Mouse (Mus musculus): Measurements from ENCODE around the gene Trpc4ap. TPM values are rescaled to one million over a fixed set of nuclear protein-coding genes. Genes with fewer than 3 reads are reported as not detected.
A peak's percentile ranks its signal among the peaks of the same experiment; 100 is the strongest.
"Not testable (repeated sequence)": the region's sequence is repeated elsewhere in the genome, so short reads cannot be mapped to it uniquely, and the experiment has no call there.

Trpc4ap gene
- 152 and 157 TPM in 2 replicates for polyA plus RNA-seq (2015; fragmentation: Nextera tagmentation; extraction: Ambion mirVana)

DNA sequence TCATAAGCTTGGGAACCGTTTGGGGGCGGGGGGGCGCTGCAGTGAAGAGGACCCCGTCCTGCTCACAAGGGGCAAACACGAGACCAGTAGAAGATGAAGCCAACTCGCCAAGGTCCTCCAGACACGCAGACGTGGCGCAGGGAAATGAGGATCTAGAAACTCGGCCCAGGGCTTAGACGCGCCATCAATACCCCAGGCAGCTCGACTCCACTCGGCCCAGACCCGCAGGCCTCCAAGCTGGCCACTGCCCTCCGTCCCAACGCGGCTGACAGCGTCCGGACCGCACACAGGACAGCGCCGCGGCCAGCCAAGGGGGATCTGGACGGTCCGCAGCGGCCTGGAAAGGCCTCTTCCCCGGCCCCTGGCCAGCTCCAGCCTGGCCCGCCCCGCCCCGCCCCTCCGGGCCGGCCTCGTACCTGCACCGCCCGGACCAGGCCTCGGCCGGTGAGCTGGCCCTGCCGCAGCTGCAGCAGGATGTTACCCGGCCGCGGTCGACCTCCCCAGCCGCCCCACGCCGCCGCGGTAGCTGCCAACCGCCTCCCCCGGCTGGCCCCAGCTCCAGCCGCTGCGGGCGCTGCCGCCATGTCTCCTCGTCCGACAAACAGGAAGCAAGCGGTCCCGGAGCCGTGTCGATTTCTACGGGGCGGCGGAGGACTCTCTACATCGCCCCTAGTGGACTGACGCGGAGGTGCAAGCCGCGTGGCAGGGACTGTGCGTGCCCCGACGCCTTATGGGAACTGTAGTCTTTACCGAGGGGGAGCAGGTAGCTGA, at the start of gene Trpc4ap:
Trpc4ap (minus strand) TSS at position 662 of the 771 bp plus-strand sequence.
- H3K9me3 ChIP-seq (replicated peaks; ENCODE audit: control insufficient read depth, low read length, poor library complexity, severe bottlenecking): no peaks in the 10 kb centered on the region
- peak within 1 kb of the TSS; percentile 94 for H3K4me2 ChIP-seq (ENCODE audit: low read length)
- H3K27me3 ChIP-seq (ENCODE audit: control insufficient read depth, insufficient read depth, low read depth, low read length): no peaks in the 10 kb centered on the region
- no peaks in the 10 kb centered on the region for H3K36me3 ChIP-seq (ENCODE audit: control insufficient read depth, insufficient read depth, low read length)
- H3K4me1 ChIP-seq (ENCODE audit: control insufficient read depth, insufficient read depth, low read length): peaks cover 14% of the 10 kb centered on the region
- H3K9ac ChIP-seq (ENCODE audit: low read depth, low read length): peak within 1 kb of the TSS; percentile 97
- peak within 1 kb of the TSS; percentile 97 for H3K4me3 ChIP-seq (ENCODE audit: low read depth, low read length)
- peak; percentile 96 for ATAC-seq
- WGBS: under 1% methylated on average over 59 of the region's 72 CpGs
- H3K27ac ChIP-seq (ENCODE audit: low read length): peak within 1 kb of the TSS; percentile 94

DNA sequence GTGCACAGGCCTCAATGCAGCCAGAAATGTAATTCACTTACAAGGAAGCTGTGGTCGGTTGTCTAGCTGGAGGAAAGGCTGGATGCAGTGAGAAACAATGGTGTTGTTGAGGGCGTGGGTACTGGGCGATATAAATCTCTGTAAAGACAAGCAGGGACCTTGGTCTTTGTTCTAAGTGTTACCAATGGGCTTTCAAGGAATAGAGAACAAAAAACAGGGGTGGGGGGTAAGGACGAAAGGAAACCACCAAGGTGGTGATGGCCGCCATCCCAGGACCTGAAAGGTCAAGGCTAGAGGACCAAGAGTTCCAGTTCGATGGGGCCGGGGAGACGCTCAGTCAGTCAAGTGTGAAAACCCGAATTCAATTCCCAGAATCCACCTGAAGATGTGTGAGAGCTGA, 45.6 kb upstream of the Trpc4ap start:
- H3K4me2 ChIP-seq (ENCODE audit: low read length): no peak overlapping the region
- no peak overlapping the region for H3K4me3 ChIP-seq (ENCODE audit: low read depth, low read length)
- no peak overlapping the region for H3K27ac ChIP-seq (ENCODE audit: low read length)
- no peak for ATAC-seq
- no peaks in the 10 kb centered on the region for H3K27me3 ChIP-seq (ENCODE audit: control insufficient read depth, insufficient read depth, low read depth, low read length)
- no peaks in the 10 kb centered on the region for H3K4me1 ChIP-seq (ENCODE audit: control insufficient read depth, insufficient read depth, low read length)
- no peak overlapping the region for H3K9ac ChIP-seq (ENCODE audit: low read depth, low read length)
- H3K36me3 ChIP-seq (ENCODE audit: control insufficient read depth, insufficient read depth, low read length): no peaks in the 10 kb centered on the region
- 65% methylated on average over 9 of the region's 9 CpGs for WGBS
- H3K9me3 ChIP-seq (replicated peaks; ENCODE audit: control insufficient read depth, low read length, poor library complexity, severe bottlenecking): no peaks in the 10 kb centered on the region

- no peak for ATAC-seq
- Histone ChIP-seq H3K36me3 (ENCODE audit: control insufficient read depth, insufficient read depth, low read length) (no peaks in the 10 kb centered on the region), H3K4me2 (ENCODE audit: low read length) (no peak overlapping the region), H3K9ac (ENCODE audit: low read depth, low read length) (no peak overlapping the region), H3K4me1 (ENCODE audit: control insufficient read depth, insufficient read depth, low read length) (no peaks in the 10 kb centered on the region), H3K9me3 (replicated peaks; ENCODE audit: control insufficient read depth, low read length, poor library complexity, severe bottlenecking) (no peaks in the 10 kb centered on the region), H3K27me3 (ENCODE audit: control insufficient read depth, insufficient read depth, low read depth, low read length) (no peaks in the 10 kb centered on the region), H3K27ac (ENCODE audit: low read length) (no peak overlapping the region), H3K4me3 (ENCODE audit: low read depth, low read length) (no peak overlapping the region)
- 77% methylated on average over 6 of the region's 6 CpGs for WGBS
These were observed 44.8 kb upstream of the Trpc4ap start for GRCm38 (mm10) chr2:155736936-155737335.

- H3K4me1 ChIP-seq (ENCODE audit: control insufficient read depth, insufficient read depth, low read length); H3K4me3 ChIP-seq (ENCODE audit: low read depth, low read length); H3K27me3 ChIP-seq (ENCODE audit: control insufficient read depth, insufficient read depth, low read depth, low read length); H3K36me3 ChIP-seq (ENCODE audit: control insufficient read depth, insufficient read depth, low read length); H3K27ac ChIP-seq (ENCODE audit: low read length); ATAC-seq; H3K4me2 ChIP-seq (ENCODE audit: low read length); H3K9ac ChIP-seq (ENCODE audit: low read depth, low read length); H3K9me3 ChIP-seq (replicated peaks; ENCODE audit: control insufficient read depth, low read length, poor library complexity, severe bottlenecking): not testable (repeated sequence)
- 87% methylated on average over 5 of the region's 5 CpGs for WGBS
These were observed 43.6 kb upstream of the Trpc4ap start, which contains the start of gene Gm17581 for GRCm38 (mm10) chr2:155735766-155736165. Gene Gm17581, minus strand, starts transcription at chr2:155735866.

GRCm38 (mm10) chr2:155735080-155735479, 42.9 kb upstream of the Trpc4ap start:
- H3K36me3 ChIP-seq (ENCODE audit: control insufficient read depth, insufficient read depth, low read length): no peaks in the 10 kb centered on the region
- H3K27me3 ChIP-seq (ENCODE audit: control insufficient read depth, insufficient read depth, low read depth, low read length): no peaks in the 10 kb centered on the region
- no peak overlapping the region for H3K4me2 ChIP-seq (ENCODE audit: low read length)
- WGBS: 85% methylated on average over 5 of the region's 5 CpGs
- no peaks in the 10 kb centered on the region for H3K9me3 ChIP-seq (replicated peaks; ENCODE audit: control insufficient read depth, low read length, poor library complexity, severe bottlenecking)
- H3K4me1 ChIP-seq (ENCODE audit: control insufficient read depth, insufficient read depth, low read length): no peaks in the 10 kb centered on the region
- no peak for ATAC-seq
- H3K27ac ChIP-seq (ENCODE audit: low read length): no peak overlapping the region
- no peak overlapping the region for H3K9ac ChIP-seq (ENCODE audit: low read depth, low read length)
- no peak overlapping the region for H3K4me3 ChIP-seq (ENCODE audit: low read depth, low read length)

DNA sequence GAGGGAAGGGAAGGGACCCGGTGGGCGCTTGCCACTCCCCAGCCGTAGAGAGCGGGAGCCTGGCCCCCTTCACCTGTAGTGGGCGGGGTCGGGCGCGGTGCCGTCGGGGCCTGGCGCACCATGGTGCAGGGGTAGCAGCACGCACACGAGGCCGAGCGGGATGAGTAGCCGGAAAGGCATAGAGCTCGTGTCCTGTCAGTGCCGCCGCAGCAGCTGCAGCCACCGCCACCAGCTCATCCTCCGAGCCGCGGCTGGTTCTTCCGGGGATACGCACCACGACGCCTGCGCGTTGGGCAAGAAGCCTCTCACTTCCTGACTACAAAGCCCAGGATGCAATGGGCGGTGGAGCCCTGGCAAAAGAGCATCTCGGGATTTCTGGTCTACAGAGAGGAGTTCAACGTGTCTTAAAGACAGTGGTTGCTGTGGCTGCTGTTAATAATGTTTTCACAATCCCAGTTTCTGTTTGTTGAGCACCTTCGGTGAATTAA, 37.0 kb upstream of the Trpc4ap start, which contains the start of gene Edem2:
Edem2 (minus strand) TSS at position 318 of the 488 bp plus-strand sequence.
- H3K4me3 ChIP-seq (ENCODE audit: low read depth, low read length): peak within 1 kb of the TSS; percentile 59
- H3K36me3 ChIP-seq (ENCODE audit: control insufficient read depth, insufficient read depth, low read length): 0 out of 2 replicates have a peak, but pooled peaks cover 7% of the 10 kb centered on the region
- no peaks in the 10 kb centered on the region for H3K9me3 ChIP-seq (replicated peaks; ENCODE audit: control insufficient read depth, low read length, poor library complexity, severe bottlenecking)
- peak within 1 kb of the TSS; percentile 98 for H3K4me2 ChIP-seq (ENCODE audit: low read length)
- ATAC-seq: peak; percentile 97
- peaks cover 12% of the 10 kb centered on the region for H3K4me1 ChIP-seq (ENCODE audit: control insufficient read depth, insufficient read depth, low read length)
- H3K27me3 ChIP-seq (ENCODE audit: control insufficient read depth, insufficient read depth, low read depth, low read length): no peaks in the 10 kb centered on the region
- H3K9ac ChIP-seq (ENCODE audit: low read depth, low read length): peak within 1 kb of the TSS; percentile 70
- H3K27ac ChIP-seq (ENCODE audit: low read length): peak within 1 kb of the TSS; percentile 68
- 0% methylated on average over 29 of the region's 33 CpGs for WGBS

- H3K4me1 ChIP-seq (ENCODE audit: control insufficient read depth, insufficient read depth, low read length): peaks cover 12% of the 10 kb centered on the region
- H3K27me3 ChIP-seq (ENCODE audit: control insufficient read depth, insufficient read depth, low read depth, low read length): no peaks in the 10 kb centered on the region
- peak overlapping the region; percentile 98 for H3K4me2 ChIP-seq (ENCODE audit: low read length)
- H3K27ac ChIP-seq (ENCODE audit: low read length): peak overlapping the region; percentile 56
- no peaks in the 10 kb centered on the region for H3K9me3 ChIP-seq (replicated peaks; ENCODE audit: control insufficient read depth, low read length, poor library complexity, severe bottlenecking)
- no peak for ATAC-seq
- 6% methylated on average over 15 of the region's 15 CpGs for WGBS
- H3K4me3 ChIP-seq (ENCODE audit: low read depth, low read length): peak overlapping the region; percentile 59
- H3K9ac ChIP-seq (ENCODE audit: low read depth, low read length): peak overlapping the region; percentile 70
- 0 out of 2 replicates have a peak, but pooled peaks cover 7% of the 10 kb centered on the region for H3K36me3 ChIP-seq (ENCODE audit: control insufficient read depth, insufficient read depth, low read length)
These were observed 36.6 kb upstream of the Trpc4ap start for GRCm38 (mm10) chr2:155728742-155729141.

- Histone ChIP-seq H3K27me3 (ENCODE audit: control insufficient read depth, insufficient read depth, low read depth, low read length) (no peaks in the 10 kb centered on the region), H3K27ac (ENCODE audit: low read length) (no peak overlapping the region), H3K4me3 (ENCODE audit: low read depth, low read length) (no peak overlapping the region), H3K9ac (ENCODE audit: low read depth, low read length) (no peak overlapping the region), H3K4me1 (ENCODE audit: control insufficient read depth, insufficient read depth, low read length) (peaks cover 12% of the 10 kb centered on the region), H3K9me3 (replicated peaks; ENCODE audit: control insufficient read depth, low read length, poor library complexity, severe bottlenecking) (no peaks in the 10 kb centered on the region), H3K4me2 (ENCODE audit: low read length) (peak overlapping the region; percentile 98), H3K36me3 (ENCODE audit: control insufficient read depth, insufficient read depth, low read length) (peaks cover 7% of the 10 kb centered on the region; the same call in 1 of the 2 replicates)
- 80% methylated on average over 7 of the region's 7 CpGs for WGBS
- ATAC-seq: no peak
These were observed 35.7 kb upstream of the Trpc4ap start for GRCm38 (mm10) chr2:155727764-155728395.

DNA sequence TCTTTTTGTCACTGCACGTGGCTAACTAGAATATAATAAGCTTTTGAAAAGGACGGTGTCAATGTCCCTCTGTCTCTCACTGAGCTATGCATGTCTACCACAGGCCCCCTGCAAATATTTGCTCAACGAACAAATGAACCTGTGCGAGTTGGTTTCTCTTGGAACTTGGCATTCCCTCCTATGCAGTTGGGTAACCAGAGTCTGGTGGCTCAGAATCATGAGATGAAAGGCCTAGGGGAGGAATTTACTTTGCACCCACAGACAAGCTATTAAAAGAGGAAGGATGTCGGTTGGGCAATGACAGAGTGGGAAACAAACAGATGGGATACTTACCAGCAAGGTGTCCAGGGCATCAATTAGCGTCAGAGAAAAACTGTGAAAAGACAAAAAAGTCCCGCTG, 34.1 kb upstream of the Trpc4ap start:
- Histone ChIP-seq H3K4me1 (ENCODE audit: control insufficient read depth, insufficient read depth, low read length) (peaks cover 12% of the 10 kb centered on the region), H3K4me2 (ENCODE audit: low read length) (no peak overlapping the region), H3K9me3 (replicated peaks; ENCODE audit: control insufficient read depth, low read length, poor library complexity, severe bottlenecking) (no peaks in the 10 kb centered on the region), H3K36me3 (ENCODE audit: control insufficient read depth, insufficient read depth, low read length) (peaks cover 17% of the 10 kb centered on the region), H3K27ac (ENCODE audit: low read length) (no peak overlapping the region), H3K27me3 (ENCODE audit: control insufficient read depth, insufficient read depth, low read depth, low read length) (no peaks in the 10 kb centered on the region), H3K4me3 (ENCODE audit: low read depth, low read length) (no peak overlapping the region), H3K9ac (ENCODE audit: low read depth, low read length) (no peak overlapping the region)
- ATAC-seq: no peak
- 88% methylated on average over 7 of the region's 7 CpGs for WGBS

All from midbrain, embryonic 16.5 days (tissue).